Comparison of ENCODE assay signal across 28 mouse cellular contexts in genomic region chr6:48470739-48471138, GRCm38 (mm10). TPM values are rescaled to one million over a fixed set of nuclear protein-coding genes. Genes with fewer than 3 reads are reported as not detected.
"Had no signal": no experiment of that assay in that cellular context is flagged by ENCODE, and none has a peak within 500 bp of the region (broad histone marks: within the 10 kb centered on the region; RNA-seq: fewer than 3 reads in every experiment).

No protein-coding gene starts in this region.

- H3K4me2 ChIP-seq: embryonic facial prominence, embryonic 12.5 days; embryonic facial prominence, embryonic 13.5 days; embryonic facial prominence, embryonic 15.5 days; forebrain, embryonic 12.5 days; forebrain, embryonic 13.5 days; forebrain, embryonic 15.5 days had no signal

- H3K27me3 ChIP-seq: embryonic facial prominence, embryonic 12.5 days; embryonic facial prominence, embryonic 13.5 days; embryonic facial prominence, embryonic 15.5 days; forebrain, embryonic 12.5 days; forebrain, embryonic 13.5 days; forebrain, embryonic 15.5 days had no signal

- H3K36me3 ChIP-seq: embryonic facial prominence, embryonic 10.5 days; embryonic facial prominence, embryonic 12.5 days; embryonic facial prominence, embryonic 13.5 days; embryonic facial prominence, embryonic 15.5 days; forebrain, embryonic 10.5 days; forebrain, embryonic 12.5 days; forebrain, embryonic 15.5 days had no signal

- DNase-seq: cerebellum, adult 8-10 months; cerebellum, adult 9-10 months; cerebellum, adult 9-11 months; cerebellum, postnatal 10 days; cerebellum, postnatal 14 days; cerebellum, postnatal 25 days; cerebellum, postnatal 36 days; embryo, embryonic 11 days; forebrain, postnatal 0 days; gastrocnemius, adult 2 months; gastrocnemius, postnatal 10 days; gastrocnemius, postnatal 14 days; gastrocnemius, postnatal 25 days; gastrocnemius, postnatal 36 days; heart, adult 11 months; heart, adult 18-20 months; heart, adult 2 months had no signal

- H3K4me3 ChIP-seq: embryonic facial prominence, embryonic 10.5 days; embryonic facial prominence, embryonic 12.5 days; embryonic facial prominence, embryonic 13.5 days; embryonic facial prominence, embryonic 15.5 days; erythroblast, embryonic 14.5 days; forebrain, embryonic 10.5 days; forebrain, embryonic 12.5 days; forebrain, embryonic 13.5 days; forebrain, embryonic 15.5 days; gastrocnemius, adult 2 months; heart, adult 2 months had no signal

RNA-seq across cellular contexts. Expression of gene Sspo, which starts 22.7 kb away (rescaled TPM):
- total RNA-seq: common myeloid progenitor, adult 5-6 weeks; granulocyte monocyte progenitor cell, adult 5-6 weeks had no signal
- polyA plus RNA-seq: erythroblast, embryonic 14.5 days had no signal
